Mouse (Mus musculus) ES-Bruce4 (cell line): ENCODE results near the gene Ankrd36. TPM values are rescaled to one million over a fixed set of nuclear protein-coding genes. Genes with fewer than 3 reads are reported as not detected.
A peak's percentile ranks its signal among the peaks of the same experiment; 100 is the strongest.

Experiments used
- H3K27ac ChIP-seq: 2 replicates; pipeline ENCODE4 v1.5.1; 2012; ENCODE audit warnings: low read length, inconsistent platforms; ENCODE audit not compliant: insufficient read depth
- H3K27me3 ChIP-seq: 2 replicates; pipeline ENCODE4 v1.6.1; 2012; ENCODE audit warnings: mild to moderate bottlenecking, low read length, inconsistent platforms; ENCODE audit not compliant: control insufficient read depth, poor library complexity, insufficient read depth, severe bottlenecking
- H3K36me3 ChIP-seq: 2 replicates; pipeline ENCODE4 v1.6.1; 2012; ENCODE audit warnings: inconsistent platforms, mild to moderate bottlenecking, low read length, moderate library complexity; ENCODE audit not compliant: control insufficient read depth, poor library complexity, insufficient read depth, severe bottlenecking
- H3K4me1 ChIP-seq: one replicate; pipeline ENCODE4 v1.8.1; 2011; ENCODE audit warnings: low read length; ENCODE audit not compliant: control insufficient read depth, insufficient read depth
- H3K4me3 ChIP-seq: 2 replicates; pipeline ENCODE4 v1.5.1; 2011; ENCODE audit warnings: low read depth, mild to moderate bottlenecking, low read length
- H3K9ac ChIP-seq: 2 replicates; pipeline ENCODE4 v1.6.1; 2012; ENCODE audit warnings: low read depth, mild to moderate bottlenecking, inconsistent platforms; ENCODE audit not compliant: poor library complexity, severe bottlenecking
- H3K9me3 ChIP-seq: replicated peaks from 2 replicates; pipeline ENCODE4 v1.6.1; 2012; ENCODE audit warnings: mild to moderate bottlenecking, low read length, inconsistent platforms; ENCODE audit not compliant: control insufficient read depth, poor library complexity, insufficient read depth, severe bottlenecking
- CTCF ChIP-seq: IDR thresholded peaks from one replicate; pipeline ENCODE4 v1.8.1; 2011; ENCODE audit warnings: low read depth, low read length
- EP300 ChIP-seq: IDR thresholded peaks from 2 replicates; pipeline ENCODE4 v1.6.1; 2011; ENCODE audit warnings: low read depth, low read length; ENCODE audit not compliant: insufficient read depth
- POLR2A ChIP-seq: IDR thresholded peaks from one replicate; pipeline ENCODE4 v1.8.1; 2011; ENCODE audit warnings: low read length; ENCODE audit not compliant: insufficient read depth
- polyA plus RNA-seq: library from polyadenylated mRNA; stranded (reverse); fragments of >200 nt; gene quantifications from 2 replicates; pipeline ENCODE4 v1.2.4, GENCODE M21; 2011; ENCODE audit warnings: low read depth; ENCODE audit not compliant: missing spikeins, insufficient read depth, insufficient read length

The Ankrd36 gene
- polyA plus RNA-seq, 1 experiment: not detected

- TF ChIP-seq EP300: no peak
- TF ChIP-seq CTCF: peak; percentile 18
- no peaks in the 10 kb centered on the region for H3K9me3 ChIP-seq
- H3K4me1 ChIP-seq: no peaks in the 10 kb centered on the region
- H3K9ac ChIP-seq: no peak overlapping the region
- no peak overlapping the region for H3K4me3 ChIP-seq
- H3K27me3 ChIP-seq: no peaks in the 10 kb centered on the region
- no peaks in the 10 kb centered on the region for H3K36me3 ChIP-seq
- H3K27ac ChIP-seq: no peak overlapping the region
Measured at GRCm38 (mm10) chr11:5643085-5643484, 73.6 kb downstream of the Ankrd36 start.

- Histone ChIP-seq H3K4me1 (no peaks in the 10 kb centered on the region), H3K4me3 (no peak overlapping the region)
- TF ChIP-seq POLR2A (no peak), CTCF (peak; percentile 18), EP300 (no peak)
Measured at GRCm38 (mm10) chr11:5650321-5650720, 80.8 kb downstream of the Ankrd36 start.

GRCm38 (mm10) chr11:5682541-5682940 lies 113.1 kb downstream of the Ankrd36 start:
- H3K27me3 ChIP-seq: no peaks in the 10 kb centered on the region
- no peak overlapping the region for H3K27ac ChIP-seq
- TF ChIP-seq EP300 (no peak), CTCF (no peak), POLR2A (no peak)
- H3K4me1 ChIP-seq: no peaks in the 10 kb centered on the region
- no peaks in the 10 kb centered on the region for H3K36me3 ChIP-seq
- H3K4me3 ChIP-seq: no peak overlapping the region
- H3K9me3 ChIP-seq: no peaks in the 10 kb centered on the region
- H3K9ac ChIP-seq: no peak overlapping the region

More at GRCm38 (mm10) chr11:5650321-5650720, 80.8 kb downstream of the Ankrd36 start:
- no peaks in the 10 kb centered on the region for H3K9me3 ChIP-seq
- no peak overlapping the region for H3K9ac ChIP-seq
- no peaks in the 10 kb centered on the region for H3K27me3 ChIP-seq
- no peak overlapping the region for H3K27ac ChIP-seq
- no peaks in the 10 kb centered on the region for H3K36me3 ChIP-seq

- Histone ChIP-seq H3K36me3 (no peaks in the 10 kb centered on the region), H3K4me1 (no peaks in the 10 kb centered on the region), H3K27ac (no peak overlapping the region), H3K4me3 (no peak overlapping the region), H3K27me3 (no peaks in the 10 kb centered on the region), H3K9ac (no peak overlapping the region), H3K9me3 (no peaks in the 10 kb centered on the region)
- TF ChIP-seq CTCF: no peak
- TF ChIP-seq POLR2A: no peak
- no peak for TF ChIP-seq EP300
Measured at GRCm38 (mm10) chr11:5684283-5684682, 114.8 kb downstream of the Ankrd36 start.

- H3K4me3 ChIP-seq: no peak overlapping the region
- peaks cover 5% of the 10 kb centered on the region for H3K9me3 ChIP-seq
- no peak overlapping the region for H3K9ac ChIP-seq
- TF ChIP-seq EP300: no peak
- TF ChIP-seq CTCF: peak; percentile 69
- no peaks in the 10 kb centered on the region for H3K27me3 ChIP-seq
- H3K27ac ChIP-seq: 0 out of 2 replicates have a peak overlapping the region, but pooled peaks have one; percentile 16
- H3K36me3 ChIP-seq: no peaks in the 10 kb centered on the region
- H3K4me1 ChIP-seq: peaks cover 3% of the 10 kb centered on the region
Measured at GRCm38 (mm10) chr11:5691775-5692174, 122.3 kb downstream of the Ankrd36 start.

- no peak overlapping the region for H3K4me3 ChIP-seq
- H3K4me1 ChIP-seq: no peaks in the 10 kb centered on the region
- no peak for TF ChIP-seq CTCF
- peaks cover 18% of the 10 kb centered on the region for H3K36me3 ChIP-seq
- no peaks in the 10 kb centered on the region for H3K27me3 ChIP-seq
- peak overlapping the region; percentile 84 for H3K27ac ChIP-seq
- H3K9ac ChIP-seq: no peak overlapping the region
- no peaks in the 10 kb centered on the region for H3K9me3 ChIP-seq
Measured at GRCm38 (mm10) chr11:5700808-5701207, 131.3 kb downstream of the Ankrd36 start.

GRCm38 (mm10) chr11:5701300-5701699 lies 131.8 kb downstream of the Ankrd36 start:
- no peak overlapping the region for H3K9ac ChIP-seq
- peaks cover 18% of the 10 kb centered on the region for H3K36me3 ChIP-seq
- no peak overlapping the region for H3K4me3 ChIP-seq
- peaks cover 1% of the 10 kb centered on the region for H3K4me1 ChIP-seq
- H3K9me3 ChIP-seq: no peaks in the 10 kb centered on the region
- H3K27ac ChIP-seq: peak overlapping the region; percentile 99
- no peaks in the 10 kb centered on the region for H3K27me3 ChIP-seq
- no peak for TF ChIP-seq CTCF
- TF ChIP-seq POLR2A: no peak
- TF ChIP-seq EP300: no peak
